18 mouse cellular contexts compared by ENCODE assay signal in the genomic region with DNA sequence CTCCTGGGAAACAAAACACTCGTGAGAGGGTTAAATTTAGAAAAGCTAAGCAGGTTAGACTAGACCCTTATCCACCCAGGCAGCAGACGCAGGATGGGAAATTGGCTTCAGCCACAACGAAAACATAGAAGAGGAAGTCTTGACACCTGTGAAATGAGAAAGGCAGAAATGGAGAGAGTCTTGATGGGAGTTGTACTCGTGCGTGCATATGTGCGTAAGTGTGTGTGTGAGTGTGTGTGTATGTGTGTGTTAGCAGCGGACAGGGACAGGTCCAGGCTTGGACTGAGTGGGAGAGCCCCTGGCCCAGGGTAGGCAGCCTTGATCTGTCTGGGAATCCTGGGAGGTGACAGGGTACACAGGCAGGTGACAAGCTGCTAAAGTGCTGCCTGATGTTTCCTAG. TPM values are rescaled to one million over a fixed set of nuclear protein-coding genes. Genes with fewer than 3 reads are reported as not detected.
A peak's percentile ranks its signal among the peaks of the same experiment; 100 is the strongest.
DNase-seq lines count a peak whose midpoint lies in the region; ATAC-seq lines count a peak whose summit lies in the region.
"Had no signal": no experiment of that assay in that cellular context is flagged by ENCODE, and none has a peak within 500 bp of the region (broad histone marks: within the 10 kb centered on the region; RNA-seq: fewer than 3 reads in every experiment).

No protein-coding gene starts in this region.

- peaks cover 52% of the 10 kb centered on the region; the same call in 1 of the 2 replicates for H3K27me3 ChIP-seq in heart, embryonic 10.5 days (ENCODE audit: insufficient read depth, poor library complexity, severe bottlenecking)
- H3K27me3 ChIP-seq in hindbrain, embryonic 16.5 days (replicated peaks; ENCODE audit: control insufficient read depth, insufficient read depth, low read length): no peaks in the 10 kb centered on the region
- no peaks in the 10 kb centered on the region for H3K27me3 ChIP-seq in hindbrain, embryonic 11.5 days (ENCODE audit: control insufficient read depth, insufficient read depth, low read length)
- H3K27me3 ChIP-seq in midbrain, embryonic 13.5 days: peaks cover 5% of the 10 kb centered on the region; the same call in 1 of the 2 replicates

- intact Hi-C loops in heart, postnatal 10 days (cut with DNase I): loop anchor here (10.0 kb wide), 1 partner anchor 316 kb away; no protein-coding TSS in a partner anchor

- peaks cover 33% of the 10 kb centered on the region for H3K4me1 ChIP-seq in heart, embryonic 10.5 days
- H3K4me1 ChIP-seq in hindbrain, embryonic 16.5 days (ENCODE audit: control insufficient read depth, insufficient read depth, low read depth, low read length): peaks cover 33% of the 10 kb centered on the region
- H3K4me1 ChIP-seq in hindbrain, embryonic 11.5 days (replicated peaks; ENCODE audit: control insufficient read depth, insufficient read depth, low read length): peaks cover 14% of the 10 kb centered on the region
- peaks cover 67% of the 10 kb centered on the region for H3K4me1 ChIP-seq in midbrain, embryonic 13.5 days (replicated peaks)
- H3K4me1 ChIP-seq: liver, embryonic 12.5 days had no signal

- H3K4me2 ChIP-seq in hindbrain, embryonic 16.5 days (ENCODE audit: low read length): no peak overlapping the region
- H3K4me2 ChIP-seq in hindbrain, embryonic 11.5 days (replicated peaks; ENCODE audit: low read depth, low read length): no peak overlapping the region
- H3K4me2 ChIP-seq in midbrain, embryonic 13.5 days (replicated peaks): no peak overlapping the region
- H3K4me2 ChIP-seq: embryonic facial prominence, embryonic 15.5 days; liver, embryonic 12.5 days had no signal

- no peak for ATAC-seq in hindbrain, embryonic 16.5 days
- ATAC-seq in hindbrain, embryonic 11.5 days (ENCODE audit: low FRiP score): no peak
- ATAC-seq in midbrain, embryonic 13.5 days: no peak
- ATAC-seq in inflammation-experienced regulatory T-cells, adult 6 months: no peak
- ATAC-seq: hindbrain, postnatal 0 days; liver, embryonic 12.5 days had no signal

- H3K27ac ChIP-seq in heart, embryonic 10.5 days: peak overlapping the region; percentile 72; the same call in 1 of the 2 replicates
- 0 out of 2 replicates have a peak overlapping the region, but pooled peaks have one; percentile 15 for H3K27ac ChIP-seq in hindbrain, embryonic 16.5 days (ENCODE audit: low read depth, low read length)
- no peak overlapping the region; the same call in 1 of the 2 replicates for H3K27ac ChIP-seq in hindbrain, embryonic 11.5 days (ENCODE audit: low read depth, low read length)
- peak overlapping the region; percentile 59 for H3K27ac ChIP-seq in midbrain, embryonic 13.5 days
- H3K27ac ChIP-seq: embryonic facial prominence, embryonic 15.5 days; hindbrain, postnatal 0 days; liver, embryonic 12.5 days had no signal

- H3K36me3 ChIP-seq in heart, embryonic 10.5 days: no peaks in the 10 kb centered on the region
- no peaks in the 10 kb centered on the region for H3K36me3 ChIP-seq in hindbrain, embryonic 16.5 days (ENCODE audit: control insufficient read depth, insufficient read depth, low read length)
- no peaks in the 10 kb centered on the region for H3K36me3 ChIP-seq in hindbrain, embryonic 11.5 days (ENCODE audit: control insufficient read depth, insufficient read depth, low read length)
- no peaks in the 10 kb centered on the region for H3K36me3 ChIP-seq in midbrain, embryonic 13.5 days
- H3K36me3 ChIP-seq: embryonic facial prominence, embryonic 15.5 days; liver, embryonic 12.5 days had no signal

- no peak overlapping the region for H3K9ac ChIP-seq in hindbrain, embryonic 16.5 days (ENCODE audit: low read depth, low read length)
- H3K9ac ChIP-seq in hindbrain, embryonic 11.5 days (ENCODE audit: low read depth, low read length): no peak overlapping the region
- no peak overlapping the region for H3K9ac ChIP-seq in midbrain, embryonic 13.5 days (replicated peaks)
- H3K9ac ChIP-seq: embryonic facial prominence, embryonic 15.5 days; liver, embryonic 12.5 days had no signal

- H3K4me3 ChIP-seq in heart, embryonic 10.5 days: peak overlapping the region; percentile 27
- H3K4me3 ChIP-seq in hindbrain, embryonic 16.5 days (ENCODE audit: low read length): no peak overlapping the region
- H3K4me3 ChIP-seq in hindbrain, embryonic 11.5 days (ENCODE audit: low read depth, low read length): no peak overlapping the region
- H3K4me3 ChIP-seq in midbrain, embryonic 13.5 days (replicated peaks): no peak overlapping the region
- H3K4me3 ChIP-seq: embryonic facial prominence, embryonic 15.5 days; liver, embryonic 12.5 days had no signal

- no peaks in the 10 kb centered on the region for H3K9me3 ChIP-seq in heart, embryonic 10.5 days
- no peaks in the 10 kb centered on the region for H3K9me3 ChIP-seq in hindbrain, embryonic 16.5 days (ENCODE audit: control insufficient read depth, low read length)
- H3K9me3 ChIP-seq in hindbrain, embryonic 11.5 days (ENCODE audit: control insufficient read depth, low read length): no peaks in the 10 kb centered on the region
- H3K9me3 ChIP-seq in midbrain, embryonic 13.5 days: no peaks in the 10 kb centered on the region
- H3K9me3 ChIP-seq: embryonic facial prominence, embryonic 15.5 days; liver, embryonic 12.5 days had no signal

- 42% methylated on average over 7 of the region's 7 CpGs for WGBS in heart, embryonic 10.5 days
- WGBS in hindbrain, embryonic 16.5 days: 50% methylated on average over 7 of the region's 7 CpGs
- WGBS in hindbrain, embryonic 11.5 days: 69% methylated on average over 7 of the region's 7 CpGs
- WGBS in midbrain, embryonic 13.5 days: 47% methylated on average over 7 of the region's 7 CpGs

- no peak for DNase-seq in heart, embryonic 10.5 days (ENCODE audit: low spot score)
- no peak for DNase-seq in heart, postnatal 10 days
- DNase-seq in hindbrain, embryonic 11.5 days (ENCODE audit: low spot score): no peak
- peak; percentile 8 for DNase-seq in B cell, adult 2 months
- no peak for DNase-seq in frontal cortex, adult 2 months (ENCODE audit: extremely low spot score in 1 of 2, low spot score in 1 of 2)
- DNase-seq: adrenal gland, adult 8-10 months; cerebellum, adult 18-20 months; kidney, adult 2 months; kidney, postnatal 36 days; layer of hippocampus, postnatal 36 days had no signal

RNA-seq across cellular contexts. Expression of gene Slc35c2, which starts 16.8 kb away (rescaled TPM):
- polyA plus RNA-seq in heart, embryonic 10.5 days (2016; fragmentation: Nextera tagmentation; extraction: Ambion mirVana): 57.3 and 61.9 TPM in 2 replicates
- total RNA-seq in heart, postnatal 10 days (2021): 10 to 100 TPM; 18.5 to 19.8 TPM
- polyA plus RNA-seq in hindbrain, embryonic 16.5 days (2015; fragmentation: Nextera tagmentation; extraction: Ambion mirVana): 73.4 and 79.6 TPM in 2 replicates
- 45.8 and 51.0 TPM in 2 replicates for polyA plus RNA-seq in hindbrain, embryonic 11.5 days (2014; fragmentation: Nextera tagmentation; extraction: Ambion mirVana)
- 69.6 and 73.8 TPM in 2 replicates for polyA plus RNA-seq in midbrain, embryonic 13.5 days (2015; fragmentation: Nextera tagmentation; extraction: Ambion mirVana)
- polyA plus RNA-seq in inflammation-experienced regulatory T-cells, adult 6 months (2017; shearing (Covaris generic)): 10 to 100 TPM; 36.4 to 44.9 (median 44.1) TPM
- polyA plus RNA-seq in frontal cortex, adult 2 months (2012; rRNA removed): 58.6 and 62.5 TPM in 2 replicates

RNA-seq across cellular contexts. Expression of gene Cdh22, which starts 36.2 kb away (rescaled TPM):
- 0.04 and 0.12 TPM in 2 replicates for polyA plus RNA-seq in heart, embryonic 10.5 days (2016; fragmentation: Nextera tagmentation; extraction: Ambion mirVana)
- under 1 TPM; 0.26 to 0.27 TPM for total RNA-seq in heart, postnatal 10 days (2021)
- polyA plus RNA-seq in hindbrain, embryonic 16.5 days (2015; fragmentation: Nextera tagmentation; extraction: Ambion mirVana): 11.0 and 13.1 TPM in 2 replicates
- polyA plus RNA-seq in hindbrain, embryonic 11.5 days (2014; fragmentation: Nextera tagmentation; extraction: Ambion mirVana): 4.6 and 5.6 TPM in 2 replicates
- 10.4 and 15.7 TPM in 2 replicates for polyA plus RNA-seq in midbrain, embryonic 13.5 days (2015; fragmentation: Nextera tagmentation; extraction: Ambion mirVana)
- not detected for polyA plus RNA-seq in inflammation-experienced regulatory T-cells, adult 6 months (2017; shearing (Covaris generic))
- 33.3 and 38.6 TPM in 2 replicates for polyA plus RNA-seq in frontal cortex, adult 2 months (2012; rRNA removed)
- total RNA-seq: megakaryocyte-erythroid progenitor cell, adult 5-6 weeks; MEL had no signal

RNA-seq across cellular contexts. Expression of gene Elmo2, which starts 55.4 kb away (rescaled TPM):
- 56.5 and 61.3 TPM in 2 replicates for polyA plus RNA-seq in heart, embryonic 10.5 days (2016; fragmentation: Nextera tagmentation; extraction: Ambion mirVana)
- 10 to 100 TPM; 26.0 to 26.5 TPM for total RNA-seq in heart, postnatal 10 days (2021)
- 96.2 and 115 TPM in 2 replicates for polyA plus RNA-seq in hindbrain, embryonic 16.5 days (2015; fragmentation: Nextera tagmentation; extraction: Ambion mirVana)
- 76.7 and 78.5 TPM in 2 replicates for polyA plus RNA-seq in hindbrain, embryonic 11.5 days (2014; fragmentation: Nextera tagmentation; extraction: Ambion mirVana)
- polyA plus RNA-seq in midbrain, embryonic 13.5 days (2015; fragmentation: Nextera tagmentation; extraction: Ambion mirVana): 91.6 and 98.6 TPM in 2 replicates
- polyA plus RNA-seq in inflammation-experienced regulatory T-cells, adult 6 months (2017; shearing (Covaris generic)): 10 to 100 TPM; 36.8 to 43.5 (median 42.5) TPM
- 185 TPM in 2 replicates for polyA plus RNA-seq in frontal cortex, adult 2 months (2012; rRNA removed)

Comparison
In these comparisons a context has a peak if more than half of its experiments do, and no peak if none do; other contexts are left out.
1. DNase-seq: peak in B cell, adult 2 months (2 of 2); none in heart, embryonic 10.5 days (single experiment), heart, postnatal 10 days (0 of 2), hindbrain, embryonic 11.5 days (single experiment) and frontal cortex, adult 2 months (0 of 2).